Comparison of ENCODE assay signal across 11 mouse cellular contexts in the genomic region with DNA sequence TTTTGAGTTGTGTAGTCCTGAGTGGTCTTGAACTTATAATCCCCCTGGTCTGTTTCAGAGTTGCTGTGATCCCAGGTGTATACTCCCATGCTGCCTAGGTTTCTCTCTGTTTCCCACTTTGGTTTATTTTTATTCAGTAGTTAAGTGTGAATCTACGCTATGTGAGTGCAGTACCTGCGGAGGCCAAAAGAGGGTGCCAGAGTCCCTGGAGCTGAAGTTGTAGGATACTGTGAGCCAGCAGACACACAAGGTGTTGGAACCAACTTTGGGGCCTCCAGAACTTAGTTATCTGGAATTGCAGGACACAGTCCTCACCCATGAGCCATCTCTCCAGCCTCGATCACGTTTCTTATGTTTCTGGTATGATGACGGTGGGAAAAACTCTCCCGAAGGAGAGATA.
DNase-seq lines count a peak whose midpoint lies in the region; ATAC-seq and TF ChIP-seq lines count a peak whose summit lies in the region.
"Had no signal": no experiment of that assay in that cellular context is flagged by ENCODE, and none has a peak within 500 bp of the region (broad histone marks: within the 10 kb centered on the region; RNA-seq: fewer than 3 reads in every experiment).

No protein-coding gene starts in this region.

- H3K4me3 ChIP-seq in intestine, postnatal 0 days (ENCODE audit: low read depth, low read length) = no peak overlapping the region
- H3K4me3 ChIP-seq in intestine, embryonic 15.5 days (replicated peaks) = no peak overlapping the region
- H3K4me3 ChIP-seq in stomach, postnatal 0 days (ENCODE audit: low read depth, low read length) = no peak overlapping the region
- H3K4me3 ChIP-seq: forebrain, embryonic 15.5 days had no signal

- no peaks in the 10 kb centered on the region for H3K27me3 ChIP-seq in intestine, postnatal 0 days (replicated peaks; ENCODE audit: control insufficient read depth, insufficient read depth, low read length)
- H3K27me3 ChIP-seq in intestine, embryonic 15.5 days (replicated peaks) = no peaks in the 10 kb centered on the region
- H3K27me3 ChIP-seq in stomach, postnatal 0 days (ENCODE audit: control insufficient read depth, insufficient read depth, low read length) = no peaks in the 10 kb centered on the region
- H3K27me3 ChIP-seq: forebrain, embryonic 15.5 days had no signal

- peak; percentile 68 for TF ChIP-seq CTCF in intestine, postnatal 0 days (IDR thresholded peaks at IDR 0.05; ENCODE audit: low read depth)
- TF ChIP-seq CTCF in stomach, postnatal 0 days (IDR thresholded peaks at IDR 0.05; ENCODE audit: low read depth) = peak; percentile 69

- ATAC-seq in intestine, postnatal 0 days = no peak
- ATAC-seq in intestine, embryonic 15.5 days = no peak
- no peak for ATAC-seq in stomach, postnatal 0 days (ENCODE audit: low FRiP score, low TSS enrichment)
- ATAC-seq: forebrain, embryonic 15.5 days had no signal

- DNase-seq in retina, adult 2 months (ENCODE audit: low read depth, low spot score) = peak; percentile 11
- DNase-seq in retina, postnatal 1 day = no peak
- peak; percentile 80 for DNase-seq in R1 (ENCODE audit: low read depth, low spot score)
- no peak for DNase-seq in stomach, postnatal 0 days (ENCODE audit: low spot score)
- DNase-seq in layer of hippocampus, postnatal 14 days (ENCODE audit: low spot score in 2 of 2) = no peak
- no peak for DNase-seq in gastrocnemius, adult 8-10 months (ENCODE audit: low spot score in 2 of 2)
- DNase-seq: kidney, adult 9 months; right cerebral cortex, postnatal 4 days had no signal

- H3K4me2 ChIP-seq in intestine, postnatal 0 days (replicated peaks; ENCODE audit: low read depth) = no peak overlapping the region
- H3K4me2 ChIP-seq in intestine, embryonic 15.5 days (replicated peaks) = no peak overlapping the region
- no peak overlapping the region for H3K4me2 ChIP-seq in stomach, postnatal 0 days (replicated peaks; ENCODE audit: low read depth)
- H3K4me2 ChIP-seq: forebrain, embryonic 15.5 days had no signal

- H3K4me1 ChIP-seq in intestine, postnatal 0 days (replicated peaks; ENCODE audit: control insufficient read depth, insufficient read depth, low read length) = no peaks in the 10 kb centered on the region
- H3K4me1 ChIP-seq in intestine, embryonic 15.5 days (replicated peaks) = no peaks in the 10 kb centered on the region
- no peaks in the 10 kb centered on the region for H3K4me1 ChIP-seq in stomach, postnatal 0 days (replicated peaks; ENCODE audit: control insufficient read depth, insufficient read depth)
- H3K4me1 ChIP-seq: forebrain, embryonic 15.5 days had no signal

- WGBS in intestine, postnatal 0 days = 98% methylated on average over 6 of the region's 6 CpGs
- 97% methylated on average over 6 of the region's 6 CpGs for WGBS in intestine, embryonic 15.5 days
- WGBS in stomach, postnatal 0 days = 97% methylated on average over 6 of the region's 6 CpGs

- H3K27ac ChIP-seq in intestine, postnatal 0 days (ENCODE audit: low read depth, low read length) = no peak overlapping the region
- H3K27ac ChIP-seq in intestine, embryonic 15.5 days = no peak overlapping the region
- no peak overlapping the region for H3K27ac ChIP-seq in stomach, postnatal 0 days (replicated peaks)
- H3K27ac ChIP-seq: forebrain, embryonic 15.5 days had no signal

- H3K9me3 ChIP-seq in intestine, postnatal 0 days (ENCODE audit: control insufficient read depth) = 0 out of 2 replicates have a peak, but pooled peaks cover 2% of the 10 kb centered on the region
- no peaks in the 10 kb centered on the region for H3K9me3 ChIP-seq in intestine, embryonic 15.5 days
- no peaks in the 10 kb centered on the region for H3K9me3 ChIP-seq in stomach, postnatal 0 days (ENCODE audit: control insufficient read depth, low read length)
- H3K9me3 ChIP-seq: forebrain, embryonic 15.5 days had no signal

- H3K36me3 ChIP-seq in intestine, postnatal 0 days (ENCODE audit: control insufficient read depth, insufficient read depth) = peaks cover 40% of the 10 kb centered on the region
- peaks cover 41% of the 10 kb centered on the region for H3K36me3 ChIP-seq in intestine, embryonic 15.5 days
- peaks cover 11% of the 10 kb centered on the region for H3K36me3 ChIP-seq in stomach, postnatal 0 days (ENCODE audit: control insufficient read depth, insufficient read depth, low read length)

- TF ChIP-seq EP300 in stomach, postnatal 0 days (optimal IDR thresholded peaks at IDR 0.05) = no peak

- H3K9ac ChIP-seq in intestine, postnatal 0 days (ENCODE audit: low read depth, low read length) = no peak overlapping the region
- no peak overlapping the region for H3K9ac ChIP-seq in intestine, embryonic 15.5 days
- H3K9ac ChIP-seq in stomach, postnatal 0 days (ENCODE audit: low read length) = no peak overlapping the region
- H3K9ac ChIP-seq: forebrain, embryonic 15.5 days had no signal

Comparison
In these comparisons a context has a peak if more than half of its experiments do, and no peak if none do; other contexts are left out.
1. DNase-seq: peak in retina, adult 2 months (single experiment) and R1 (single experiment); none in retina, postnatal 1 day (single experiment), stomach, postnatal 0 days (single experiment), layer of hippocampus, postnatal 14 days (0 of 2) and gastrocnemius, adult 8-10 months (0 of 2).